Mouse (Mus musculus) CH12.LX (cell line): ENCODE results near the gene Ssh3.

Source experiments
- CTCF ChIP-seq, 2 experiments: IDR thresholded peaks in 1 of 2; conservative IDR thresholded peaks in 1 of 2; 2 replicates each; pipeline ENCODE4 v1.5.1; 2011 to 2012; ENCODE audit warnings: low read depth in 2 of 2, low read length in 2 of 2, improper control_type of control experiment in 1 of 2, inconsistent platforms in 1 of 2, mild to moderate bottlenecking in 1 of 2, moderate library complexity in 1 of 2
- UBTF ChIP-seq: IDR thresholded peaks from 2 replicates; pipeline ENCODE4 v1.6.1; 2012; ENCODE audit warnings: low read depth, mild to moderate bottlenecking, inconsistent platforms, low read length, improper control_type of control experiment, moderate library complexity

DNA sequence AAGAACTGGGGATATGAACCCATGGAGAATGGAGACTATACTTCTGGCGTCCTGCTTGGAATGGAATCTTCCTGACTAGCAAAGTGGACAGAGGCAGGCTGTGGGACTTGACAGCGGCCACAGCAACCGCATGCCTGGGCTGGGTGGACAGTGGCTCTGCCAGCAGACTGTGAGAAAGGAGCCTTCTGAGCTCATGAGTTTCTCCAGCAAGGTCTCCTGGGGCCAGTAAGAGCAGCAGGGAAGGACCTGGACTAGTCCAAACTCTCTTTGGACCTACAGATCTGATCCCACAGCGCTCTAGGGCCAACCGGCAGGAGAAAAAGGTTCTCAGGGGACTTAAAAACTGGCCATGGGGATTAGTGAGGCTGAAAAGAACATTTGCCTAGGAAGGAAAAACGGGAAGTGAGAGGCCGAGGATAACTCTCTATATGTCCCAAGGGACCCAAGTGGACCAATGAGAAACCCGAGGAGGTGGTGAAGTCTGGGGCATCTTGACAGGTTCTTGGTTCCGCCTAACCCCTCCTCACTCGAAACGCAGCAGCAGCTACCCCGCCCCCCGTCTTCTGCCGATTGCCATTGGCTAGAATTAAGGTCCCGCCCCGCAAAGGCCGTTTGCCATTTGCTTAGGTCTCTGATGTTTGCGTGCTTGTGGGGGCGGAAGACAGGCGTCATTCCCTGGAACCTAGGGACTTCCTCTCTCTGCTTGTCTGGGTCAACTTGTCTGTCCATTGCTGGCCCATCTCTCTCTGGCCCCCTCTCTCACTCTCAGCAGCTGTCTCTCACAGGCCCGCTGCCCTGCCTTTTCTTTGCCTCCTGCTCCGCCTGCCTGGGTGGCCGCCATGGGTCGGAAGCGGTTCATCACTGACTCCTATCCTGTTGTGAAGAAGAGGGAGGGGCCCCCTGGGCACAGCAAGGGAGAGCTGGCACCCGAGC, 37.5 kb downstream of the Ssh3 start, which contains the start of gene Pold4:
- TF ChIP-seq UBTF, result no peak
- no peak for TF ChIP-seq CTCF (conservative IDR thresholded peaks at IDR 0.05 in 1 of 2, IDR thresholded peaks at IDR 0.05 in 1 of 2; ENCODE audit: low read depth in 2 of 2, low read length in 2 of 2)
